Mouse (Mus musculus) spleen, adult 2 months (tissue): ENCODE results near the gene Elf2. TPM values are rescaled to one million over a fixed set of nuclear protein-coding genes. Genes with fewer than 3 reads are reported as not detected.

Source experiments
- DNase-seq, 2 experiments: peaks; one replicate each; pipeline versions ENCODE4 v3.0.0 to v3.0.0-alpha.2; 2012 to 2021; ENCODE audit warnings: low spot score in 2 of 2, low read depth in 1 of 2
- H3K27ac ChIP-seq: fragments of 200-500 bp; 2 replicates; pipeline ENCODE4 v1.5.1; 2012; ENCODE audit warnings: low read length, inconsistent platforms; ENCODE audit not compliant: insufficient read depth
- H3K27me3 ChIP-seq: fragments of 200-500 bp; 2 replicates; pipeline ENCODE4 v1.6.1; 2012; ENCODE audit warnings: mild to moderate bottlenecking, moderate library complexity, low read length, inconsistent platforms; ENCODE audit not compliant: control insufficient read depth, insufficient read depth
- H3K36me3 ChIP-seq: fragments of 200-500 bp; 2 replicates; pipeline ENCODE4 v1.6.1; 2012; ENCODE audit warnings: mild to moderate bottlenecking, low read length, inconsistent platforms; ENCODE audit not compliant: control insufficient read depth, insufficient read depth
- H3K4me1 ChIP-seq: fragments of 200-500 bp; 2 replicates; pipeline ENCODE4 v1.6.1; 2011; ENCODE audit warnings: inconsistent platforms; ENCODE audit not compliant: control insufficient read depth, insufficient read depth, insufficient read length
- H3K4me3 ChIP-seq: fragments of 200-500 bp; 2 replicates; pipeline ENCODE4 v1.5.1; 2011; ENCODE audit warnings: mild to moderate bottlenecking, inconsistent platforms; ENCODE audit not compliant: insufficient read depth, insufficient read length; ENCODE audit errors: extremely low read depth
- CTCF ChIP-seq: fragments of 200-500 bp; IDR thresholded peaks from 2 replicates; pipeline ENCODE4 v1.5.1; 2011; ENCODE audit warnings: mild to moderate bottlenecking, inconsistent platforms; ENCODE audit not compliant: insufficient read depth, insufficient read length, insufficient replicate concordance; ENCODE audit errors: extremely low read depth
- POLR2A ChIP-seq: fragments of 200-500 bp; IDR thresholded peaks from 2 replicates; pipeline ENCODE4 v1.6.1; 2011; ENCODE audit warnings: low read depth, low read length, inconsistent platforms
- WGBS: fragments of 180-500 bp; shearing (Covaris S2); methylation state at CpG from one replicate; pipeline ENCODE4 v1.1.7; 2018; 5-methylcytosine and 5-hydroxymethylcytosine counted together
- polyA plus RNA-seq: library from polyadenylated mRNA; depleted of rRNA; stranded (reverse); fragments of >200 nt; gene quantifications from 2 replicates; pipeline ENCODE4 v1.2.3, GENCODE M21; 2012

The Elf2 gene
- polyA plus RNA-seq, 1 experiment = 36.6 TPM

DNA sequence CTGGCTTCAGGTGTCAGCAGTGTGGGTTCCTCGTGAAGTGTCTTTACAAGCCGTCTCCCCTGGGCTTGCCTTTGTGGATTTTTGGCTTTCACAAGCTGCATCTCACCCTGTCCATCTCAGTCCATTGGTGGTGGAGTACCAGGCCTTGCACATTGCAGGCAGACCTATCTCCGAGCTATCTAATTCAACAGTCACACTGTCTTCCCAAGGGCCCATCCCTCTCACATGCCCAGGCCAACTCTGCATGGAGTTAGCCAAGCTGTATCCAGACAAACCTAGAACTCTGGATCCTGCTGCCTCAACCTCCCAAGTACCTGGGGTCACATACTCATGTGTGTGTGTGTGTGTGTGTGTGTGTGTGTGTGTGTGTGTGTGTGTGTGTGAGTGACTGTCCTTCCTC, 100.9 kb downstream of the Elf2 start:
- TF ChIP-seq POLR2A = no peak
- no peak for TF ChIP-seq CTCF
- H3K4me3 ChIP-seq = no peak overlapping the region
- H3K27ac ChIP-seq = no peak overlapping the region
- no peaks in the 10 kb centered on the region; the same call in 1 of the 2 replicates for H3K4me1 ChIP-seq
- no peaks in the 10 kb centered on the region for H3K27me3 ChIP-seq
- 97% methylated on average over 3 of the region's 3 CpGs for WGBS
- H3K36me3 ChIP-seq = no peaks in the 10 kb centered on the region
- DNase-seq = no peak

DNA sequence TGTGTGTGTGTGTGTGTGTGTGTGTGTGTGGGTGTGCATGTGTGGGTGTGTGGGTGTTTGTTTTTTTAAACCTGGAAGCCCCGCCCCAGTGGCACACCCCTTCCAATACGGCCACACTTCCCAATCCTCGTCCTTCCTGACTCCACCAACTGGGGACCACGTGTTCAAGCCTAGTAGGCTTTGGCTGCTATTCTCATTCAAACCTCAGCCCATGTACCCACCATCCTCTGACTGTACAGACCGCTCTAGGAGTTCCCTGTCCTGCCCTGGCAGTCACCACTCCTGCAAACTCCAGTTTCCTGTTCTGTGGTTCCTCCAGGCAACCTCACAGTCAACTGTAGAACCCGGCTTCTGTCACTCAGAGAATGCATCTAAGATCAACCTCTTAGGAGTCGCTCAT, 101.9 kb downstream of the Elf2 start:
- Histone ChIP-seq H3K36me3 (no peaks in the 10 kb centered on the region), H3K4me3 (no peak overlapping the region), H3K27me3 (no peaks in the 10 kb centered on the region), H3K4me1 (no peaks in the 10 kb centered on the region; the same call in 1 of the 2 replicates), H3K27ac (no peak overlapping the region)
- DNase-seq = no peak
- no peak for TF ChIP-seq CTCF
- TF ChIP-seq POLR2A = no peak
- 35% methylated on average over 7 of the region's 7 CpGs for WGBS

DNA sequence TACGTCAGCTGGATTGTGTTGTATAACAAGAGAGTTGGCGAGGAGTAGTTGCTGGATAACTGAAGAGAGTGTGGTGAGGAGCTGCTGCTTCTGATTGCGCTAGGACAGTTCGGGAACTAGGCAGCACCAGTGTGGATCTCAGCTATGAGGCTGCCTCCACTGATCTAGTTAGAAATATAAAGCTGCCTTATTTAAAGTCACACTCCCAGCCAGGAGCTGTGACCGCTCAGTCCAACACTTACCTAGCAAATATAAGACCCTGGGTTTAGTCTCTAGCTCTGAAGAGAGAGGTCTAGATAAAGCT, 105.8 kb downstream of the Elf2 start:
- no peak overlapping the region for H3K4me3 ChIP-seq
- H3K27me3 ChIP-seq = no peaks in the 10 kb centered on the region
- H3K36me3 ChIP-seq = no peaks in the 10 kb centered on the region
- DNase-seq = no peak
- 89% methylated on average over 5 of the region's 5 CpGs for WGBS
- no peak overlapping the region for H3K27ac ChIP-seq
- no peaks in the 10 kb centered on the region; the same call in 1 of the 2 replicates for H3K4me1 ChIP-seq
- TF ChIP-seq POLR2A (no peak), CTCF (no peak)

DNA sequence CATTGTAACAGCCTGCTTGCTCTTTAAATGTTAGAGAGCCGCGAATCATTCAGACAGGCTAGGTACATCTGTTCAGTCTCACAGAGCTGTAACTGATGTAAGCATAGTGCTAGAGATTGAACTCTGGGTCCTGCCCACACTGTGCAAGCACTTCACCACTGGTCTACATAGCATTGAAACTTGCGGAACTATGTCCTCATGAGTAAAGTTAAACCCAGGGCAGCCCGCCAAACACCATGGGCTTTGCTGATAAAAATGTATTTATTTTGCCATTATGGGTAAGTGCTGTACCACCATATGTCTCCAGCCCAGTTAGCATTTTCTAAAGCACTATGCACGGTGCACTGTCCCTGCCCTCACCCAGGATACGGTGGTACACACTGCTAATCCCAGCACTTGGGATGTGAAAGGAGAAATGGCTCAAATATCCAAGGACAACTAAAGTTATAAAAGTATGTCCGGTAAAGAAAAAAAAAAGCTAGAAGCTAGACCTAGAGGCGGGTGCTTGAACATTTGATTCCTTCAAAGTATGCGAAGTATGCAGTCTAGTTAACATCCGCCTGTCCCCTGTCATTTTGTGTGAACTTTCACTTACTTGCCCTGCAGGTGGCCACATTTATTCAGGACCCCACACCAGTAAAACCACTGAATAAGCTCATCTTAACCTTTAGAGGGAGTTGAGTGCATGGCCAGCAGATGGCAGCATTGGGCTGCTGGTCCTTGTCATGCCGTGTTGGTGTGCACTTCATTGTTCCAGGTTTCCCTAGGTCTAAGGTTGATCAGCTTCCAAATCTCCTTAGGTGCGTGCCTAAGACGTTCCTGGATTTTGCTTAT, 106.3 kb downstream of the Elf2 start:
- Histone ChIP-seq H3K36me3 (no peaks in the 10 kb centered on the region), H3K4me1 (no peaks in the 10 kb centered on the region; the same call in 1 of the 2 replicates), H3K27ac (no peak overlapping the region), H3K4me3 (no peak overlapping the region), H3K27me3 (no peaks in the 10 kb centered on the region)
- WGBS = 54% methylated on average over 13 of the region's 13 CpGs
- peak; percentile 57 to 76 for DNase-seq
- peak; percentile 92; the same call in 1 of the 2 replicates for TF ChIP-seq CTCF
- no peak for TF ChIP-seq POLR2A

DNA sequence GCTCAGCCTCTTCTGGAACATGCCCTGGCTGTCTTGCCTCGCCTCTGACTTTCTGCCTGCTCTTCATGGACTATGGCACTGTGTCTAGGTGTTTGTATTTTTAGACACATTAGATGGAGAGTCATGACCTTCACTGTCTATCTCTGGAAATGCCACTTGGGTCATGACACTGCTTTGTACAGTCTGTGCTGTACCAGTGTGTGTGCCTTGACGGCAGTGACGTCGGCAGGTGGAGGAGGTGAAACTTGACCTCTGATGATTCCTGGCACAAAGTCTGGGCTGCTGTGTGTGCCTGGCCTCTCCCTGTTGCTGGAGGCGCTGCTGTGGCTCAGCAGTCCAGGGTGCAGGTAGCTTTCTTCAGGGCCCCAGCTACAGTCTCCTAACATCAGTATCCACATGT, 107.0 kb downstream of the Elf2 start:
- H3K4me1 ChIP-seq = no peaks in the 10 kb centered on the region; the same call in 1 of the 2 replicates
- DNase-seq = no peak
- no peak overlapping the region for H3K27ac ChIP-seq
- H3K27me3 ChIP-seq = no peaks in the 10 kb centered on the region
- no peak overlapping the region for H3K4me3 ChIP-seq
- TF ChIP-seq CTCF (no peak), POLR2A (no peak)
- WGBS = 90% methylated on average over 5 of the region's 5 CpGs
- no peaks in the 10 kb centered on the region for H3K36me3 ChIP-seq

DNA sequence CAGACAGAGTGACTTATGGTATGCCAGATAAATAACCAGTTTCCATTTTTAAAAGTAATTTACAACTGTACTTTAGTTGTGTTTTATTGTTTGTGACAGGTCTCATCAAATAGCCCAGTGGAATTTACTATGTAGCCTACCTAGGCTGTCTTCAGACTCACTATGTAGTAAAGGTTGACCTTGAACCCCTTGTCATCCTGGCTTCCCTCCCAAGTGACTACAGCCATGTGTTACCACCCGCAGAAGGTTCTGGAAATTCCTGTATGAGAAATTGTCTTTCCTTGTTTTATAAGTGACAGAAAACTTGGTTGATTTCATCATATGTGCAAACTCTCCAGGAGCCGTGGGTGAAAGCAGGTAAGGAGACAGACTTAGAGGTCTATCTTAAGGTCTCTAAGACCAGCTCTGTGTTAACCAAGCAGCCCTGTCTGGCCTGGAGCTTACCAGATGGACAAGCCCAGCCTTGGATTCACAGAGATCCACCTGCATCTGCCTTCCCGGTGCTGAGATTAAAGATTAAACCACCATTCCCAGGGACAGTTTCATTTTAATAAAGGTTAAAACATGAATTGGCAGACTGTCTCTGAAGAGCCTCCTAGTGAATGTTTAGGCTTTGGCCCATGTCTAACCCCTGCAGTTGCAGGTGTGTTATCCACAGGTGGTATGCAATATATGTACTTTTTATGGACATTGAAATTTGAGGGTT, 108.1 kb downstream of the Elf2 start:
- H3K4me1 ChIP-seq = no peaks in the 10 kb centered on the region
- WGBS = 95% methylated on average over 3 of the region's 3 CpGs
- no peak overlapping the region for H3K27ac ChIP-seq
- H3K4me3 ChIP-seq = no peak overlapping the region
- H3K27me3 ChIP-seq = no peaks in the 10 kb centered on the region
- TF ChIP-seq POLR2A (no peak), CTCF (no peak)
- DNase-seq = no peak
- no peaks in the 10 kb centered on the region for H3K36me3 ChIP-seq

DNA sequence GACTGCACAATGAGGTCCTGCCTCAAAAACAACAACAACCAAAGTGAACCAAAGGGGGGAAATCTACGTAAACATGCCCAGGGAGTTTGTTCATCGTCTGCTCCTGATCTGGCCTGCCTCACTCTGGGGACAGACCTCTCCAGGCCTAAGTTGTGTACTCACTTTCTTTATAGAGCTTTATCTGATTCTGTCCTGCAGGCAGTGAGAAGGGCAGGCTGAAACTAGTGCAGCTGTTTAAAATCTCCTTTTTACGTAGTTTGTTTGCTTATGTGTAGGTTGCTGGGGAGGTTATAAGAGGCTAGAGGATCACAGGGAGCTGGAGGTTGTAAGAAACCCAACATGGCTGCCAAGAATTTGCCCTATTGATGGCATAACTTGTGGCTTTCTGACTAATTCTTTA, 109.0 kb downstream of the Elf2 start:
- H3K27ac ChIP-seq = no peak overlapping the region
- no peaks in the 10 kb centered on the region for H3K36me3 ChIP-seq
- no peak for DNase-seq
- TF ChIP-seq POLR2A (no peak), CTCF (no peak)
- no peaks in the 10 kb centered on the region for H3K27me3 ChIP-seq
- 79% methylated on average over 3 of the region's 3 CpGs for WGBS
- no peak overlapping the region for H3K4me3 ChIP-seq
- no peaks in the 10 kb centered on the region for H3K4me1 ChIP-seq
